Mouse (Mus musculus): ENCODE results near the gene Fgf16. TPM values are rescaled to one million over a fixed set of nuclear protein-coding genes. Genes with fewer than 3 reads are reported as not detected.

Gene Fgf16
- total and polyA plus RNA-seq, 2 experiments from 2014 or later, result 0.33 to 0.36 TPM

- 26% methylated on average over 23 of the region's 23 CpGs for WGBS
- H3K4me3 ChIP-seq (ENCODE audit: low read depth, low read length), result peak overlapping the region; percentile 42
These were observed 1.1 kb upstream of the Fgf16 start for GRCm38 (mm10) chrX:105762847-105763527.

GRCm38 (mm10) chrX:105763612-105764011 is 467 bp upstream of the Fgf16 start:
- peak overlapping the region; percentile 42 for H3K4me3 ChIP-seq (ENCODE audit: low read depth, low read length)
- no peak overlapping the region for H3K27ac ChIP-seq (ENCODE audit: low read depth, low read length)
- H3K4me1 ChIP-seq (ENCODE audit: insufficient read depth), result no peaks in the 10 kb centered on the region
- peaks cover 5% of the 10 kb centered on the region; the same call in 1 of the 2 replicates for H3K27me3 ChIP-seq (ENCODE audit: insufficient read depth, low read length)
- no peak for TF ChIP-seq CTCF (IDR thresholded peaks at IDR 0.05; ENCODE audit: low read depth)
- H3K9ac ChIP-seq, result peak overlapping the region; percentile 18; the same call in 1 of the 2 replicates
- WGBS, result 20% methylated on average over 20 of the region's 20 CpGs
- DNase-seq (peak; percentile 29), ATAC-seq (peak; percentile 54)
- no peaks in the 10 kb centered on the region for H3K36me3 ChIP-seq (ENCODE audit: insufficient read depth)
- H3K9me3 ChIP-seq (ENCODE audit: low read length), result no peaks in the 10 kb centered on the region
- H3K4me2 ChIP-seq (ENCODE audit: low read depth), result peak overlapping the region; percentile 68

More at GRCm38 (mm10) chrX:105762847-105763527, 1.1 kb upstream of the Fgf16 start:
- Histone ChIP-seq H3K4me1 (ENCODE audit: insufficient read depth) (no peaks in the 10 kb centered on the region), H3K9me3 (ENCODE audit: low read length) (no peaks in the 10 kb centered on the region), H3K4me2 (ENCODE audit: low read depth) (peak overlapping the region; percentile 68), H3K36me3 (ENCODE audit: insufficient read depth) (no peaks in the 10 kb centered on the region), H3K9ac (peak overlapping the region; percentile 18; the same call in 1 of the 2 replicates), H3K27me3 (ENCODE audit: insufficient read depth, low read length) (peaks cover 5% of the 10 kb centered on the region; the same call in 1 of the 2 replicates), H3K27ac (ENCODE audit: low read depth, low read length) (no peak overlapping the region)
- DNase-seq (peak; percentile 14), ATAC-seq (peak; percentile 42; the same call in 1 of the 2 replicates)
- TF ChIP-seq CTCF (IDR thresholded peaks at IDR 0.05; ENCODE audit: low read depth), result peak; percentile 19; the same call in 1 of the 2 replicates

GRCm38 (mm10) chrX:105765005-105765706 is 1.1 kb downstream of the Fgf16 start:
- no peak overlapping the region for H3K9ac ChIP-seq
- TF ChIP-seq CTCF (IDR thresholded peaks at IDR 0.05; ENCODE audit: low read depth), result no peak
- DNase-seq, result peak; percentile 2
- WGBS, result 34% methylated on average over 34 of the region's 36 CpGs
- peak overlapping the region; percentile 68 for H3K4me2 ChIP-seq (ENCODE audit: low read depth)
- H3K27ac ChIP-seq (ENCODE audit: low read depth, low read length), result no peak overlapping the region
- peaks cover 5% of the 10 kb centered on the region; the same call in 1 of the 2 replicates for H3K27me3 ChIP-seq (ENCODE audit: insufficient read depth, low read length)
- H3K4me1 ChIP-seq (ENCODE audit: insufficient read depth), result no peaks in the 10 kb centered on the region
- H3K9me3 ChIP-seq (ENCODE audit: low read length), result no peaks in the 10 kb centered on the region
- H3K36me3 ChIP-seq (ENCODE audit: insufficient read depth), result no peaks in the 10 kb centered on the region
- ATAC-seq, result no peak
- H3K4me3 ChIP-seq (ENCODE audit: low read depth, low read length), result peak overlapping the region; percentile 42

GRCm38 (mm10) chrX:105766013-105766412 is 1.9 kb downstream of the Fgf16 start:
- no peak for ATAC-seq
- DNase-seq, result no peak

GRCm38 (mm10) chrX:105767177-105767764 is 3.2 kb downstream of the Fgf16 start:
- no peak for TF ChIP-seq CTCF (IDR thresholded peaks at IDR 0.05; ENCODE audit: low read depth)
- Histone ChIP-seq H3K9ac (no peak overlapping the region), H3K36me3 (ENCODE audit: insufficient read depth) (no peaks in the 10 kb centered on the region), H3K4me3 (ENCODE audit: low read depth, low read length) (no peak overlapping the region), H3K27ac (ENCODE audit: low read depth, low read length) (no peak overlapping the region), H3K4me2 (ENCODE audit: low read depth) (no peak overlapping the region), H3K4me1 (ENCODE audit: insufficient read depth) (no peaks in the 10 kb centered on the region), H3K27me3 (ENCODE audit: insufficient read depth, low read length) (peaks cover 5% of the 10 kb centered on the region; the same call in 1 of the 2 replicates), H3K9me3 (ENCODE audit: low read length) (no peaks in the 10 kb centered on the region)
- ATAC-seq (no peak), DNase-seq (no peak)
- WGBS, result 38% methylated on average over 9 of the region's 9 CpGs

More at GRCm38 (mm10) chrX:105766013-105766412, 1.9 kb downstream of the Fgf16 start:
- WGBS, result 35% methylated on average over 6 of the region's 6 CpGs
- Histone ChIP-seq H3K36me3 (ENCODE audit: insufficient read depth) (no peaks in the 10 kb centered on the region), H3K4me1 (ENCODE audit: insufficient read depth) (no peaks in the 10 kb centered on the region), H3K4me2 (ENCODE audit: low read depth) (no peak overlapping the region), H3K27ac (ENCODE audit: low read depth, low read length) (no peak overlapping the region), H3K9ac (no peak overlapping the region), H3K9me3 (ENCODE audit: low read length) (no peaks in the 10 kb centered on the region), H3K4me3 (ENCODE audit: low read depth, low read length) (no peak overlapping the region), H3K27me3 (ENCODE audit: insufficient read depth, low read length) (peaks cover 5% of the 10 kb centered on the region; the same call in 1 of the 2 replicates)
- no peak for TF ChIP-seq CTCF (IDR thresholded peaks at IDR 0.05; ENCODE audit: low read depth)

GRCm38 (mm10) chrX:105767932-105768331 is 3.9 kb downstream of the Fgf16 start:
- DNase-seq, result no peak
- TF ChIP-seq CTCF (IDR thresholded peaks at IDR 0.05; ENCODE audit: low read depth), result no peak

More at GRCm38 (mm10) chrX:105767932-105768331, 3.9 kb downstream of the Fgf16 start:
- Histone ChIP-seq H3K36me3 (ENCODE audit: insufficient read depth) (no peaks in the 10 kb centered on the region), H3K27me3 (ENCODE audit: insufficient read depth, low read length) (peaks cover 5% of the 10 kb centered on the region; the same call in 1 of the 2 replicates), H3K4me2 (ENCODE audit: low read depth) (no peak overlapping the region), H3K27ac (ENCODE audit: low read depth, low read length) (no peak overlapping the region), H3K4me3 (ENCODE audit: low read depth, low read length) (no peak overlapping the region), H3K4me1 (ENCODE audit: insufficient read depth) (no peaks in the 10 kb centered on the region), H3K9ac (no peak overlapping the region), H3K9me3 (ENCODE audit: low read length) (no peaks in the 10 kb centered on the region)
- no peak for ATAC-seq
- 83% methylated on average over 3 of the region's 3 CpGs for WGBS

All from forebrain, postnatal 0 days (tissue).